Mouse (Mus musculus): ENCODE measurements around the gene Umps. TPM values are rescaled to one million over a fixed set of nuclear protein-coding genes. Genes with fewer than 3 reads are reported as not detected.

Gene Umps
- polyA plus RNA-seq, 1 experiment from 2014 or later, result 62.9 TPM

- peak overlapping the region; percentile 48; the same call in 1 of the 2 replicates for H3K27ac ChIP-seq (ENCODE audit: low read length)
- H3K9me3 ChIP-seq (ENCODE audit: control insufficient read depth, low read depth, low read length), result no peaks in the 10 kb centered on the region
- no peaks in the 10 kb centered on the region for H3K36me3 ChIP-seq (ENCODE audit: control insufficient read depth, insufficient read depth, low read length)
- 86% methylated on average over 5 of the region's 5 CpGs for WGBS
- H3K9ac ChIP-seq (replicated peaks; ENCODE audit: low read depth, low read length), result no peak overlapping the region
- H3K27me3 ChIP-seq (ENCODE audit: control insufficient read depth, insufficient read depth, low read length), result no peaks in the 10 kb centered on the region
- no peak overlapping the region for H3K4me3 ChIP-seq (ENCODE audit: low read depth, low read length)
- ATAC-seq (ENCODE audit: insufficient number of reproducible peaks, insufficient read depth, low FRiP score, low read depth), result no peak
- H3K4me2 ChIP-seq (replicated peaks; ENCODE audit: low read depth, low read length), result no peak overlapping the region
- peaks cover 56% of the 10 kb centered on the region for H3K4me1 ChIP-seq (ENCODE audit: control insufficient read depth, insufficient read depth, low read length)
These were observed 26.7 kb downstream of the Umps start for GRCm38 (mm10) chr16:33940095-33940494.

GRCm38 (mm10) chr16:33939636-33940035 is 27.2 kb downstream of the Umps start:
- Histone ChIP-seq H3K4me1 (ENCODE audit: control insufficient read depth, insufficient read depth, low read length) (peaks cover 54% of the 10 kb centered on the region), H3K36me3 (ENCODE audit: control insufficient read depth, insufficient read depth, low read length) (no peaks in the 10 kb centered on the region), H3K9me3 (ENCODE audit: control insufficient read depth, low read depth, low read length) (no peaks in the 10 kb centered on the region), H3K4me2 (replicated peaks; ENCODE audit: low read depth, low read length) (no peak overlapping the region), H3K4me3 (ENCODE audit: low read depth, low read length) (no peak overlapping the region), H3K27ac (ENCODE audit: low read length) (peak overlapping the region; percentile 48; the same call in 1 of the 2 replicates), H3K9ac (replicated peaks; ENCODE audit: low read depth, low read length) (no peak overlapping the region), H3K27me3 (ENCODE audit: control insufficient read depth, insufficient read depth, low read length) (no peaks in the 10 kb centered on the region)
- 31% methylated on average over 9 of the region's 9 CpGs for WGBS
- ATAC-seq (ENCODE audit: insufficient number of reproducible peaks, insufficient read depth, low FRiP score, low read depth), result no peak

- Histone ChIP-seq H3K9me3 (ENCODE audit: control insufficient read depth, low read depth, low read length) (no peaks in the 10 kb centered on the region), H3K9ac (replicated peaks; ENCODE audit: low read depth, low read length) (no peak overlapping the region), H3K4me3 (ENCODE audit: low read depth, low read length) (no peak overlapping the region), H3K27ac (ENCODE audit: low read length) (peak overlapping the region; percentile 6; the same call in 1 of the 2 replicates), H3K27me3 (ENCODE audit: control insufficient read depth, insufficient read depth, low read length) (no peaks in the 10 kb centered on the region), H3K36me3 (ENCODE audit: control insufficient read depth, insufficient read depth, low read length) (no peaks in the 10 kb centered on the region), H3K4me2 (replicated peaks; ENCODE audit: low read depth, low read length) (no peak overlapping the region), H3K4me1 (ENCODE audit: control insufficient read depth, insufficient read depth, low read length) (peaks cover 54% of the 10 kb centered on the region)
- WGBS, result 73% methylated on average over 2 of the region's 2 CpGs
- ATAC-seq (ENCODE audit: insufficient number of reproducible peaks, insufficient read depth, low FRiP score, low read depth), result no peak
These were observed 27.7 kb downstream of the Umps start for GRCm38 (mm10) chr16:33939133-33939531.

- Histone ChIP-seq H3K9ac (replicated peaks; ENCODE audit: low read depth, low read length) (no peak overlapping the region), H3K4me1 (ENCODE audit: control insufficient read depth, insufficient read depth, low read length) (peaks cover 56% of the 10 kb centered on the region), H3K4me2 (replicated peaks; ENCODE audit: low read depth, low read length) (no peak overlapping the region), H3K9me3 (ENCODE audit: control insufficient read depth, low read depth, low read length) (no peaks in the 10 kb centered on the region), H3K4me3 (ENCODE audit: low read depth, low read length) (no peak overlapping the region), H3K36me3 (ENCODE audit: control insufficient read depth, insufficient read depth, low read length) (no peaks in the 10 kb centered on the region), H3K27me3 (ENCODE audit: control insufficient read depth, insufficient read depth, low read length) (no peaks in the 10 kb centered on the region), H3K27ac (ENCODE audit: low read length) (peak overlapping the region; percentile 6; the same call in 1 of the 2 replicates)
- no peak for ATAC-seq (ENCODE audit: insufficient number of reproducible peaks, insufficient read depth, low FRiP score, low read depth)
- 54% methylated on average over 12 of the region's 12 CpGs for WGBS
These were observed 28.3 kb downstream of the Umps start for GRCm38 (mm10) chr16:33938311-33939132.

- Histone ChIP-seq H3K9ac (replicated peaks; ENCODE audit: low read depth, low read length) (no peak overlapping the region), H3K27me3 (ENCODE audit: control insufficient read depth, insufficient read depth, low read length) (no peaks in the 10 kb centered on the region), H3K4me2 (replicated peaks; ENCODE audit: low read depth, low read length) (no peak overlapping the region), H3K27ac (ENCODE audit: low read length) (no peak overlapping the region), H3K36me3 (ENCODE audit: control insufficient read depth, insufficient read depth, low read length) (no peaks in the 10 kb centered on the region), H3K4me1 (ENCODE audit: control insufficient read depth, insufficient read depth, low read length) (peaks cover 52% of the 10 kb centered on the region), H3K4me3 (ENCODE audit: low read depth, low read length) (no peak overlapping the region), H3K9me3 (ENCODE audit: control insufficient read depth, low read depth, low read length) (no peaks in the 10 kb centered on the region)
- ATAC-seq (ENCODE audit: insufficient number of reproducible peaks, insufficient read depth, low FRiP score, low read depth), result no peak
- WGBS, result 69% methylated on average over 8 of the region's 8 CpGs
These were observed 29.3 kb downstream of the Umps start for GRCm38 (mm10) chr16:33937567-33937966.

- Histone ChIP-seq H3K4me2 (replicated peaks; ENCODE audit: low read depth, low read length) (no peak overlapping the region), H3K4me3 (ENCODE audit: low read depth, low read length) (no peak overlapping the region), H3K27me3 (ENCODE audit: control insufficient read depth, insufficient read depth, low read length) (no peaks in the 10 kb centered on the region), H3K27ac (ENCODE audit: low read length) (no peak overlapping the region), H3K36me3 (ENCODE audit: control insufficient read depth, insufficient read depth, low read length) (no peaks in the 10 kb centered on the region), H3K9ac (replicated peaks; ENCODE audit: low read depth, low read length) (no peak overlapping the region), H3K9me3 (ENCODE audit: control insufficient read depth, low read depth, low read length) (no peaks in the 10 kb centered on the region), H3K4me1 (ENCODE audit: control insufficient read depth, insufficient read depth, low read length) (peaks cover 49% of the 10 kb centered on the region)
- ATAC-seq (ENCODE audit: insufficient number of reproducible peaks, insufficient read depth, low FRiP score, low read depth), result no peak
- 82% methylated on average over 4 of the region's 4 CpGs for WGBS
These were observed 30.0 kb downstream of the Umps start for GRCm38 (mm10) chr16:33936885-33937284.

GRCm38 (mm10) chr16:33935407-33935785 is 31.4 kb downstream of the Umps start:
- no peak for ATAC-seq (ENCODE audit: insufficient number of reproducible peaks, insufficient read depth, low FRiP score, low read depth)
- Histone ChIP-seq H3K4me2 (replicated peaks; ENCODE audit: low read depth, low read length) (no peak overlapping the region), H3K27ac (ENCODE audit: low read length) (no peak overlapping the region), H3K9ac (replicated peaks; ENCODE audit: low read depth, low read length) (no peak overlapping the region), H3K9me3 (ENCODE audit: control insufficient read depth, low read depth, low read length) (no peaks in the 10 kb centered on the region), H3K27me3 (ENCODE audit: control insufficient read depth, insufficient read depth, low read length) (no peaks in the 10 kb centered on the region), H3K4me3 (ENCODE audit: low read depth, low read length) (no peak overlapping the region), H3K36me3 (ENCODE audit: control insufficient read depth, insufficient read depth, low read length) (no peaks in the 10 kb centered on the region; the same call in 1 of the 2 replicates), H3K4me1 (ENCODE audit: control insufficient read depth, insufficient read depth, low read length) (peaks cover 41% of the 10 kb centered on the region)
- WGBS, result 89% methylated on average over 6 of the region's 6 CpGs

GRCm38 (mm10) chr16:33934701-33935406 is 32.0 kb downstream of the Umps start:
- WGBS, result 47% methylated on average over 5 of the region's 5 CpGs
- no peaks in the 10 kb centered on the region for H3K9me3 ChIP-seq (ENCODE audit: control insufficient read depth, low read depth, low read length)
- H3K4me1 ChIP-seq (ENCODE audit: control insufficient read depth, insufficient read depth, low read length), result peaks cover 38% of the 10 kb centered on the region
- H3K9ac ChIP-seq (replicated peaks; ENCODE audit: low read depth, low read length), result no peak overlapping the region
- no peaks in the 10 kb centered on the region for H3K27me3 ChIP-seq (ENCODE audit: control insufficient read depth, insufficient read depth, low read length)
- no peak overlapping the region for H3K4me3 ChIP-seq (ENCODE audit: low read depth, low read length)
- peak; percentile 26; the same call in 1 of the 2 replicates for ATAC-seq (ENCODE audit: insufficient number of reproducible peaks, insufficient read depth, low FRiP score, low read depth)
- H3K36me3 ChIP-seq (ENCODE audit: control insufficient read depth, insufficient read depth, low read length), result no peaks in the 10 kb centered on the region; the same call in 1 of the 2 replicates
- peak overlapping the region; percentile 34 for H3K27ac ChIP-seq (ENCODE audit: low read length)
- H3K4me2 ChIP-seq (replicated peaks; ENCODE audit: low read depth, low read length), result no peak overlapping the region
